Mouse (Mus musculus): ENCODE measurements around the gene Ep400. TPM values are rescaled to one million over a fixed set of nuclear protein-coding genes. Genes with fewer than 3 reads are reported as not detected.

Gene Ep400
- polyA plus RNA-seq, 1 experiment from 2014 or later: 51.6 TPM

GRCm38 (mm10) chr5:110682041-110682440 lies 88.5 kb downstream of the Ep400 start:
- Histone ChIP-seq H3K4me3 (ENCODE audit: low read depth, low read length) (no peak overlapping the region), H3K4me2 (replicated peaks; ENCODE audit: low read depth, low read length) (no peak overlapping the region), H3K9me3 (ENCODE audit: control insufficient read depth, low read depth, low read length) (no peaks in the 10 kb centered on the region), H3K9ac (replicated peaks; ENCODE audit: low read depth, low read length) (no peak overlapping the region), H3K36me3 (ENCODE audit: control insufficient read depth, insufficient read depth, low read length) (peaks cover 82% of the 10 kb centered on the region), H3K27me3 (ENCODE audit: control insufficient read depth, insufficient read depth, low read length) (no peaks in the 10 kb centered on the region), H3K4me1 (ENCODE audit: control insufficient read depth, insufficient read depth, low read length) (no peaks in the 10 kb centered on the region), H3K27ac (ENCODE audit: low read length) (no peak overlapping the region)
- 91% methylated on average over 7 of the region's 8 CpGs for WGBS
- ATAC-seq (ENCODE audit: insufficient number of reproducible peaks, insufficient read depth, low FRiP score, low read depth): no peak

- no peak overlapping the region for H3K9ac ChIP-seq (replicated peaks; ENCODE audit: low read depth, low read length)
These were observed 104.9 kb downstream of the Ep400 start for GRCm38 (mm10) chr5:110665486-110666121.

GRCm38 (mm10) chr5:110664750-110665269 lies 105.7 kb downstream of the Ep400 start:
- no peaks in the 10 kb centered on the region for H3K9me3 ChIP-seq (ENCODE audit: control insufficient read depth, low read depth, low read length)
- H3K9ac ChIP-seq (replicated peaks; ENCODE audit: low read depth, low read length): no peak overlapping the region
- no peak overlapping the region for H3K4me3 ChIP-seq (ENCODE audit: low read depth, low read length)
- ATAC-seq (ENCODE audit: insufficient number of reproducible peaks, insufficient read depth, low FRiP score, low read depth): no peak
- no peak overlapping the region for H3K4me2 ChIP-seq (replicated peaks; ENCODE audit: low read depth, low read length)
- H3K36me3 ChIP-seq (ENCODE audit: control insufficient read depth, insufficient read depth, low read length): peaks cover 70% of the 10 kb centered on the region
- no peaks in the 10 kb centered on the region for H3K27me3 ChIP-seq (ENCODE audit: control insufficient read depth, insufficient read depth, low read length)
- WGBS: 93% methylated on average over 2 of the region's 2 CpGs
- no peaks in the 10 kb centered on the region for H3K4me1 ChIP-seq (ENCODE audit: control insufficient read depth, insufficient read depth, low read length)
- no peak overlapping the region for H3K27ac ChIP-seq (ENCODE audit: low read length)

More at GRCm38 (mm10) chr5:110665486-110666121, 104.9 kb downstream of the Ep400 start:
- H3K36me3 ChIP-seq (ENCODE audit: control insufficient read depth, insufficient read depth, low read length): peaks cover 72% of the 10 kb centered on the region
- H3K9me3 ChIP-seq (ENCODE audit: control insufficient read depth, low read depth, low read length): no peaks in the 10 kb centered on the region
- H3K27ac ChIP-seq (ENCODE audit: low read length): no peak overlapping the region
- ATAC-seq (ENCODE audit: insufficient number of reproducible peaks, insufficient read depth, low FRiP score, low read depth): no peak
- no peaks in the 10 kb centered on the region for H3K27me3 ChIP-seq (ENCODE audit: control insufficient read depth, insufficient read depth, low read length)
- H3K4me1 ChIP-seq (ENCODE audit: control insufficient read depth, insufficient read depth, low read length): no peaks in the 10 kb centered on the region
- no peak overlapping the region for H3K4me2 ChIP-seq (replicated peaks; ENCODE audit: low read depth, low read length)
- H3K4me3 ChIP-seq (ENCODE audit: low read depth, low read length): no peak overlapping the region
- WGBS: 71% methylated on average over 6 of the region's 6 CpGs

- Histone ChIP-seq H3K9ac (replicated peaks; ENCODE audit: low read depth, low read length) (no peak overlapping the region), H3K4me3 (ENCODE audit: low read depth, low read length) (no peak overlapping the region), H3K27me3 (ENCODE audit: control insufficient read depth, insufficient read depth, low read length) (no peaks in the 10 kb centered on the region), H3K36me3 (ENCODE audit: control insufficient read depth, insufficient read depth, low read length) (peaks cover 69% of the 10 kb centered on the region), H3K9me3 (ENCODE audit: control insufficient read depth, low read depth, low read length) (no peaks in the 10 kb centered on the region), H3K4me1 (ENCODE audit: control insufficient read depth, insufficient read depth, low read length) (no peaks in the 10 kb centered on the region), H3K27ac (ENCODE audit: low read length) (no peak overlapping the region), H3K4me2 (replicated peaks; ENCODE audit: low read depth, low read length) (no peak overlapping the region)
- WGBS: 93% methylated on average over 2 of the region's 2 CpGs
- no peak for ATAC-seq (ENCODE audit: insufficient number of reproducible peaks, insufficient read depth, low FRiP score, low read depth)
These were observed 106.5 kb downstream of the Ep400 start for GRCm38 (mm10) chr5:110664041-110664440.

- Histone ChIP-seq H3K9ac (replicated peaks; ENCODE audit: low read depth, low read length) (no peak overlapping the region), H3K9me3 (ENCODE audit: control insufficient read depth, low read depth, low read length) (no peaks in the 10 kb centered on the region), H3K27ac (ENCODE audit: low read length) (no peak overlapping the region), H3K4me3 (ENCODE audit: low read depth, low read length) (no peak overlapping the region), H3K4me2 (replicated peaks; ENCODE audit: low read depth, low read length) (no peak overlapping the region), H3K36me3 (ENCODE audit: control insufficient read depth, insufficient read depth, low read length) (peaks cover 64% of the 10 kb centered on the region), H3K27me3 (ENCODE audit: control insufficient read depth, insufficient read depth, low read length) (no peaks in the 10 kb centered on the region), H3K4me1 (ENCODE audit: control insufficient read depth, insufficient read depth, low read length) (no peaks in the 10 kb centered on the region)
- ATAC-seq (ENCODE audit: insufficient number of reproducible peaks, insufficient read depth, low FRiP score, low read depth): no peak
These were observed 110.8 kb downstream of the Ep400 start for GRCm38 (mm10) chr5:110659682-110660081.

- Histone ChIP-seq H3K36me3 (ENCODE audit: control insufficient read depth, insufficient read depth, low read length) (peaks cover 64% of the 10 kb centered on the region), H3K4me2 (replicated peaks; ENCODE audit: low read depth, low read length) (peak overlapping the region; percentile 87), H3K27ac (ENCODE audit: low read length) (no peak overlapping the region), H3K9ac (replicated peaks; ENCODE audit: low read depth, low read length) (peak overlapping the region; percentile 77), H3K4me3 (ENCODE audit: low read depth, low read length) (peak overlapping the region; percentile 93), H3K27me3 (ENCODE audit: control insufficient read depth, insufficient read depth, low read length) (no peaks in the 10 kb centered on the region), H3K9me3 (ENCODE audit: control insufficient read depth, low read depth, low read length) (no peaks in the 10 kb centered on the region), H3K4me1 (ENCODE audit: control insufficient read depth, insufficient read depth, low read length) (peaks cover 10% of the 10 kb centered on the region; the same call in 1 of the 2 replicates)
- WGBS: 2% methylated on average over 37 of the region's 37 CpGs
- peak; percentile 23; the same call in 1 of the 2 replicates for ATAC-seq (ENCODE audit: insufficient number of reproducible peaks, insufficient read depth, low FRiP score, low read depth)
These were observed 116.8 kb downstream of the Ep400 start for GRCm38 (mm10) chr5:110653686-110654085.

GRCm38 (mm10) chr5:110652719-110653648 lies 117.5 kb downstream of the Ep400 start, which contains the start of the genes Noc4l and Ddx51:
TSS of gene Noc4l (minus strand) at chr5:110653417.
TSS of gene Ddx51 (plus strand) at chr5:110653451.
- peak within 1 kb of the TSS; percentile 87 for H3K4me2 ChIP-seq (replicated peaks; ENCODE audit: low read depth, low read length)
- peaks cover 64% of the 10 kb centered on the region for H3K36me3 ChIP-seq (ENCODE audit: control insufficient read depth, insufficient read depth, low read length)
- H3K4me3 ChIP-seq (ENCODE audit: low read depth, low read length): peak within 1 kb of the TSS; percentile 93
- 0 out of 2 replicates have a peak within 1 kb of the TSS, but pooled peaks have one; percentile 6 for H3K27ac ChIP-seq (ENCODE audit: low read length)
- peaks cover 10% of the 10 kb centered on the region; the same call in 1 of the 2 replicates for H3K4me1 ChIP-seq (ENCODE audit: control insufficient read depth, insufficient read depth, low read length)
- WGBS: 1% methylated on average over 87 of the region's 91 CpGs
- no peaks in the 10 kb centered on the region for H3K9me3 ChIP-seq (ENCODE audit: control insufficient read depth, low read depth, low read length)
- no peaks in the 10 kb centered on the region for H3K27me3 ChIP-seq (ENCODE audit: control insufficient read depth, insufficient read depth, low read length)
- peak; percentile 87 for ATAC-seq (ENCODE audit: insufficient number of reproducible peaks, insufficient read depth, low FRiP score, low read depth)
- peak within 1 kb of the TSS; percentile 77 for H3K9ac ChIP-seq (replicated peaks; ENCODE audit: low read depth, low read length)

GRCm38 (mm10) chr5:110646377-110646776 lies 124.1 kb downstream of the Ep400 start:
- Histone ChIP-seq H3K4me1 (ENCODE audit: control insufficient read depth, insufficient read depth, low read length) (no peaks in the 10 kb centered on the region), H3K36me3 (ENCODE audit: control insufficient read depth, insufficient read depth, low read length) (peaks cover 40% of the 10 kb centered on the region), H3K9me3 (ENCODE audit: control insufficient read depth, low read depth, low read length) (no peaks in the 10 kb centered on the region), H3K27ac (ENCODE audit: low read length) (no peak overlapping the region), H3K4me2 (replicated peaks; ENCODE audit: low read depth, low read length) (no peak overlapping the region), H3K4me3 (ENCODE audit: low read depth, low read length) (no peak overlapping the region), H3K9ac (replicated peaks; ENCODE audit: low read depth, low read length) (no peak overlapping the region), H3K27me3 (ENCODE audit: control insufficient read depth, insufficient read depth, low read length) (no peaks in the 10 kb centered on the region)
- no peak for ATAC-seq (ENCODE audit: insufficient number of reproducible peaks, insufficient read depth, low FRiP score, low read depth)
